Mouse (Mus musculus): ENCODE measurements at regions not wholly inside any gene's neighbourhood (a gene's known extent, or its start where the extent isn't known, plus 50 kb on each side); places are given as distances from the start of the nearest gene placed in this dataset.

- TF ChIP-seq MYC (IDR thresholded peaks at IDR 0.05; ENCODE audit: low read depth, low read length), result no peak
- TF ChIP-seq POLR2A (IDR thresholded peaks at IDR 0.05; ENCODE audit: low read depth, low read length), result no peak
- TF ChIP-seq MAX (IDR thresholded peaks at IDR 0.05; ENCODE audit: low read length), result no peak
Observed at GRCm38 (mm10) chr1:69397676-69398075, 289.4 kb downstream of the Ikzf2 start.
